Mouse (Mus musculus): ENCODE results near the gene Fah.

The Fah gene

DNA sequence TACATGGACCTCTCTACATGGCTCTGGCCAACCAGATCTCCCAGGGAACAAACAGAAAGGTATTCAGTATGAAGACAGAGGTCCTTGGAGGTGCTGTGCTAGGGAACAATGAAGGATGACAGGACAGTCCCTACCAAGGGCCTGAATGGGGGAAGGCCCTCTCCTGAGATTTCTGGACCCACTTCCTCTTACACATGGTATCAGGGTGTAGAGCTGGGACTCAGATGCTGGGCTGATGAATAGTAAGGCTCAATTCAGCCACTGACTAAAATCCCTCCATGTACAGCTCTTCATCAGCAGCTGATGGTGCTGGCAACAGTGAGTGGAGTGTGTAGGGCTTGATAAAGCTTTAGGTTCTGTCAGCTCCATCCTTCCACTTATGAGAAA lies 11.6 kb downstream of the Fah start:
- DNase-seq (ENCODE audit: low spot score in 2 of 2), result no peak

GRCm38 (mm10) chr7:84594087-84594916 lies 12.2 kb downstream of the Fah start:
- no peak for DNase-seq (ENCODE audit: low spot score in 2 of 2)

DNA sequence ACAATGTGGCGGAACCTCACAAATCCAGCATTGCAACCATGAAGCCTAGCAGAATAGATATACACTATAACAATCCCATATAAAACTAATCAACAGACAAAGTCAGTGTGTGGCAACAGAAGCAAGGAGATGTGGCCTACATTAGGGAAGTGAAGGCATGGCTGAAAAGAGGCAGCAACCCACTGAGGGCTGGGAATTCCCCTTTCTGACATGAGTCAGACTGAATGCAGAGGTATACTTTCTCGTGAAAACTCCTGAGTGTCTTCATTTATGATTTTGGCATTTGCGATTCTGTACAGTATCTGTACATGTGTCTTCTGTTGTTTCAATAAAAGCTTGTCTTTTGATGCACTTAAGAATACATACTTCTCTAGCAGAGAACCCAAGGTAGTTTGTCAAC lies 15.2 kb downstream of the Fah start:
- no peak for DNase-seq (ENCODE audit: low spot score in 2 of 2)

DNA sequence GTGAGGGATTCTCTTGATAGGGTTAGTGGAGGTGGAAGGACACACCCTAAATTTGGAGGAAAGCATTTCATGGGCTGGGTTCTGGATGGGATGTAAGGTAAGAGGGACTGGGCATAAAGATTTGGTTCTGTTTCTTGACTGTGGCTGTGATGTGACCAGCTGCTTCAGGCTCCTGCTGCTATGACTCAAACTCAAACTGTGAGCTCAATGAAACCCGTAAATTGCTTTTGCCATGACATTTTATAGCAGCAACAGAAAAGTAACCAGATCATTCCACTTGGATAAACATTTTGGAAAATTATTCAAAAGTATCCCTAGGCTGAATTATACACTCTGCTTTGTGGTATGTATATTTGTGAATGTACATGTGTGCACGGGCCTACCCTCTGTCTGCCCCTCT lies 15.9 kb downstream of the Fah start:
- DNase-seq (ENCODE audit: low spot score in 2 of 2), result no peak

DNA sequence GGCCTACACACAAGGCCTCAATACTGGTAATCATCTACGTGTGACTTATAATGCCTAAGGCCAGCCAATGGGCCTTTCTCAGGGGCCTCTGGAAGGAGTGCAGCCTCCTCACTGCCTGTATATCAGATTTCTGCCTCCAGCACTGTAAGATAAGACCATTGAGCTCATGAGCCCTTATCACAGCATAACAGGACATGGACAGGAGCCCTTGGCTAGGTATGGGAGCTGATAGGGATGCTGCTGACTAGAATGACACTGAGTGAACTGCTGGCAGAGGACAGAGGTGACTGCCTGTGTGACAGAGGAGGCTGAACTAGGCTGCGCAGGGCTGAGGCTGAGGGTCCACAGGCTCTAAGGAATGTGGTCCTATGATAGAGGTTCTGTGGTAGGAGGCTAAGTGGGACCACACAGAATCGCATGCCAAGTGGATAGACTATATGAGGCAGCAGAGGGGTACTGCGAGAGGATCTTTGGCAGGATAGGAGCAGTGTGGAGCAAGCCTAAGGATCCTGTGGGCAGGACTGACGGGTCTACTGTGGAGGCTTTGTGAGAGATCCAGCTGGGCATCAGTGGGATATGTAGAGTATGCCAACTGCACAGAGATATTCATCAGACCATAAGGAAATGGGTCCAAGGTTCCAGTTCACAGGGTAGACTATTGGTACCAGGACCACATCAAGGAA lies 19.3 kb downstream of the Fah start:
- DNase-seq (ENCODE audit: low spot score in 2 of 2), result no peak

DNA sequence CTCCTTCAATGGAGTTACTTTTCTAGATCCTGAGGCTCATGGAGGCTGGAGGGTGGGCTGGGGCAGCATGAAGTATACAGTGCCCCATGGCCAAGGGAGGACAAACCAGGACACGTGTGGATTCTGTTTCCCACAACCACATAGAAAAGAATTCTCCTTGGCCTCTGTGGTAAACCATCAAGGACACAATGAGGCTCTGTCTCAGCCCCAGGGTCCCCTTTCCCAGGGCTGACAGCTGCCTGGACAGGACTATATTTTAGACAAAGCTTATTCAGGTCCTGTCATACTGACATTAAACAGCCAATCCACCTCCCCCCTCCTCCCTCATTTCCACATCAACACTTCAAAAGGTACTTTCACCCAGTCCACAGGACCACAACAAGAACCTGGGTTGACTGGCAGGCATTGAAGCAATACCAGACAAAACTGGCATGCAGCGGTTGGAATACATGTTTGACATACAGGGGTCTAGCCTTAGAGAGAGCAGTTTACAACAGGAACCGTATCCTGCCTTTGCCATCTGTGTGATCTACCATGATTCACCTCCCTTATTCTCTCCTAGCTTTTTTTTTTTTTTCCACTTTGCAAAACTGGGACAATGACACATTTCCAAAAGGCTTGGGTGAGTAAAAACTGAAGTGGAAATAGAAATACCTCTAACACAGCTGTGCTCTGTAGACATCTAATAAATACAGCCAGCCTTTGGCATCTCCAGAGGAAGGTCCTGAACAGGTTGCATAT lies 20.0 kb downstream of the Fah start:
- no peak for DNase-seq (ENCODE audit: low spot score in 2 of 2)

DNA sequence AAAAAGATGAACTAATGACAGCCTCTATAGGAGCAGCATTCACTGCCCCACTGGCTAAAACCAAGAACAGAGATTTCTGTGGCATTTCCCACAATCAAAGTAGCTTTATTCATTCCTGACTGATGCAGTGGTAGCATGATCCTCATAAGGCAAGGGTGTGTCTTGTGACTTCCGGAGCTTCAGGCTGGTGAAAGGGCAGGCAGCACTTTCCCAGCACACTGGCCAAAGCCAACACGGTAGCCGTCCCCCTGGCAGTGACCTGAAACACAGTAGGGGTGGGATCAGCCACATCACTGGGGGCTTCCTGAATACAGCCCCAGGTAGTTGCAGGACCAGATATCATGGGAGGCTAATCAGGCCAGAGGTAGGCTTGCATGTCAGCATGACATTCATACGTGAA lies 21.4 kb downstream of the Fah start:
- no peak for DNase-seq (ENCODE audit: low spot score in 2 of 2)

GRCm38 (mm10) chr7:84579769-84580168 lies 26.8 kb downstream of the Fah start:
- DNase-seq (ENCODE audit: low spot score in 2 of 2), result no peak

DNA sequence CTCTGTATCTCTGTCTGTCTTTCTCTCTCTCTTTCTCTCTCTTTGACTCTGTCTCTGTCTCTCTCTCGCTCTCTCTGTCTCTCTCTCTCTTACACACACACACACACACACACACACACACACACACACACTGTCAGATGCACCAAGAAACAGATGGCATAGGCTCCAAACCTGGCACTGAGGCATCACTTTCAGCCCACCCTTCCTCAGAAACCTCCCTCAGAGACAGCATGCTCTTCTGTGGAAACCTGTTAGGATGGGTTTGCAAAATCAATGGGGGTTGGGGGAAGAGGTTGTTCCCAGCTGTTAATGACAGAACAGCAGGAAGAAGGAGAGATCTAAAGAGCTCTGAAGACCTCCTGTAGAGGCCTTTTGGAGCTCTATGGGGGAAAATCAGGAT lies 27.7 kb downstream of the Fah start:
- no peak for DNase-seq (ENCODE audit: low spot score in 2 of 2)

DNA sequence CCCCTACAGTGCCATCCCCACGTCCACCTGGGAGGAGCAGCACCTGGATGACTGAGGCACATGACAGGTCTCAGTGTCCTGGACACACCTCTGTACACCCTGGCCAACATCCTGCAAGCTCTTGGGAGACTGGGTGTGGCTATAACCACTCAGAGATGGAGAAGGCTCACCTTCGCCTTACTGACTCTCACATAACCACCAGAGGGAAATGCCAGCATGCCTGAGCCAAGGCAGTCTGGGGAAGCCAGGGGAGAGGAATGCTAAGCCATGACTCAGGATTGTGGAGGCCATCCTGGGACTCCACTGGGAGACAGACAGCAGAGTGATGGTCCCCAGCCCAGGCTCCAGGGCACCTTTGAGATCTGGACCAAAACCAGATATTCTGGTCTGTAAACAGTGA lies 29.5 kb downstream of the Fah start:
- DNase-seq (ENCODE audit: low spot score in 2 of 2), result no peak

GRCm38 (mm10) chr7:84566200-84566599 lies 40.3 kb downstream of the Fah start:
- no peak for DNase-seq (ENCODE audit: low spot score in 2 of 2)

DNA sequence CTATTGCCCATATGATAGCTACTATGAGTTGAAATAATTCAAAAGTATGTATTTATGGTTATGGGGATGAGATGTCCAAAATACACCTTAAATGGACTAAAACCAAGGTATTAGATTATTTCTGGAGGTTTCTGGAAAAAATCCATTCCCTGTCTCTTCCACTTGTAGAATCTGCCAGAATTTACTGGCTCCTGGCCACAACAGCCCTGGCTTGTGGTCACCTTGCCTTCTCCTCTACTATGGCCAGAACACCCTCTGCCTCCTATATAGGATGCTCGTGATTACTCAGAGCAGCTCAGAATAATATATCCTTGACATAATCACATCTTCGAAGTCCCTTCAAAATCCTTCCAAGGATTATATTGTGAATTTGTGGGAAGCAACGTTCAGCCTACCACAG lies 42.3 kb downstream of the Fah start:
- no peak for DNase-seq (ENCODE audit: low spot score in 2 of 2)

DNA sequence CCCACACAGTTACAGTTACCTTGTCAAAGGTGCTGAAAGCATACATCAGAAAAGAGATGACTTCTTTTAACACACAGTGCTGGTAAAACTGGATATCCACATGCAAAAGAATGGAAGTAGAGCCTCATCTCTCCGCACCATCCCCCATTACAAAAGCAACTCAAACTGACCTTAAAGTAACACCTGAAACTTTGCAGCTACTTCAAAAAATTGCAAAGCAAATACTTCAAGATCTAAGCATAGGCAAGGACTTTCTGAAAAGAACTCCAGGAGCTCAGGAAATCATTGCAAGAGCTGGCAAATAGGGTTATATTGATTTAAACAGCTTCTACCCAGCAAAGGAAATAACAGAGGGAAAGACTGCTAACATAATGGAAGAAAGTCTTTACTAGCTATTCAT lies 46.0 kb downstream of the Fah start:
- no peak for DNase-seq (ENCODE audit: low spot score in 2 of 2)

DNA sequence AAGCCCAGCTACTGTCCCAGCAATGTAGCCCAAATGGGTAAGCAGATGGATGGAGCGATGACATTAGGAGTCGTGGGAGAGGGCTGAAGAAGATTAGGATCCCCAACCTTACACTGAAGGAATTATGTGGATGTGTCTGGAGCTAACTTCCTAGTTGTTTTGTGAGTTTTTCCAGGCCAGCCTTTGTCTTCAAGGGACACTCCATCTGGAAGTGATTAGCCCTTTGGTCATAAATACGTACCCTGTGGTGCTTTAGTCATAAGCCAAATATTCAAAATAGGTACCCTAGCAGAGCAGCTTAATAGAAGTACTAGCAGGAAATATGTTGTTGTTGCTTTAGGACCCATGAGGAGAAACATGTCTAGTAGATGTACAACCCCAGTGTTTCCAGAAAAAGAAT lies 49.2 kb downstream of the Fah start:
- DNase-seq (ENCODE audit: low spot score in 2 of 2), result no peak

- DNase-seq (ENCODE audit: low spot score in 2 of 2), result no peak
Measured at GRCm38 (mm10) chr7:84555294-84555693, 51.2 kb downstream of the Fah start.

DNA sequence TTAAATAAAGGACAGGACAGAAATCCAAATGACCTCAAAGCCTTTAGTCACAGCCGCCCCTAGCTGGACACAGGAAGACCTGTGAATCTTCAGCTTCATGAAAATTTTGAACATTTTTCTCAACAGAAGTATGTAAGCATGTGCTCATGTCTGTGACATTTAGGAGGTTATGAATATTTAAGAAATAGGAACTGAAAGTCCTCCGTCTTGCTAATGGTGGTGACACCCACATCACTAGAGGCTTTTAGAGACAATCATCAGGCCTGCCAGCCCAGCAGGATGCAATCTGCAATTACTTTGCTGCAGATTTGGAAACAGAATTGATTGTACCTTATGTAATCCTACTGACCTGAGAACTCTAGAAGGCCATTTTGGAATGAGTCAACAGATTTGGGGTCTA lies 55.0 kb downstream of the Fah start:
- no peak for DNase-seq (ENCODE audit: low spot score in 2 of 2)

GRCm38 (mm10) chr7:84546667-84547066 lies 59.9 kb downstream of the Fah start:
- DNase-seq (ENCODE audit: low spot score in 2 of 2), result no peak

DNA sequence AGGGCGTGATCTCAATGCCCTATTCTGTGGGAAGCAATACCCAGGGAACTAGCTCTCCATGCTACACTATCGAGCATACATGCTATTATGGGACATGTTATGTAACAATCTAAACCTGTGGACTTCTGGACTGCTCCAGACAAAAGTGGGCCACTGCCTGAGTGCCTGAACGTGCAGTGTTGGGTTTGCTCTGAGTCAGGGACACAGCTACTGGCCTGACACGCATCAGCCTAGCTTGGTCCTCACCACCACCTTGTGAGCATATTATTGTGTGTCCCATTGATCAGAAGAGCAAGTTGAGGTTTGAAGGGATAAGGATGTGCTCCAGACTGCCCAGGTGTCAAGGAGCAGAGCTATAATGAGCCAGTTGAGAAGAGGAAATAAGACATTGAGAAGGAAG lies 61.6 kb downstream of the Fah start:
- no peak for DNase-seq (ENCODE audit: low spot score in 2 of 2)
